Mouse (Mus musculus): ENCODE data around the gene Tnfrsf25. TPM values are rescaled to one million over a fixed set of nuclear protein-coding genes. Genes with fewer than 3 reads are reported as not detected.

The Tnfrsf25 gene
- total and polyA plus RNA-seq, 3 experiments = not detected

- no peak for TF ChIP-seq GATA1 (IDR thresholded peaks at IDR 0.05; ENCODE audit: borderline replicate concordance, low read length)
- no peak for TF ChIP-seq TAL1 (conservative IDR thresholded peaks at IDR 0.05; ENCODE audit: low read depth, low read length)
- TF ChIP-seq CTCF (IDR thresholded peaks at IDR 0.05; ENCODE audit: low read depth, low read length) = no peak
- Histone ChIP-seq H3K4me1 (ENCODE audit: insufficient read depth, low read depth, low read length) (peaks cover 11% of the 10 kb centered on the region), H3K4me3 (ENCODE audit: low read depth, low read length) (no peak within 1 kb of the TSS), H3K9me3 (replicated peaks) (no peaks in the 10 kb centered on the region), H3K36me3 (replicated peaks) (no peaks in the 10 kb centered on the region), H3K27me3 (ENCODE audit: insufficient read depth, low read length) (peaks cover 72% of the 10 kb centered on the region)
- no peak for DNase-seq (ENCODE audit: low spot score)
- ATAC-seq (ENCODE audit: extremely low read depth, insufficient number of reproducible peaks, low FRiP score, poor library complexity, severe bottlenecking) = no peak
These were observed 43.6 kb upstream of the Tnfrsf25 start, which contains the start of gene Plekhg5 for GRCm38 (mm10) chr4:152072121-152072601. Plekhg5 (plus strand) TSS chr4:152072498.

GRCm38 (mm10) chr4:152072655-152073054 lies 43.1 kb upstream of the Tnfrsf25 start:
- Histone ChIP-seq H3K27me3 (ENCODE audit: insufficient read depth, low read length) (peaks cover 77% of the 10 kb centered on the region), H3K4me1 (ENCODE audit: insufficient read depth, low read depth, low read length) (peaks cover 8% of the 10 kb centered on the region; the same call in 1 of the 2 replicates), H3K36me3 (replicated peaks) (no peaks in the 10 kb centered on the region), H3K4me3 (ENCODE audit: low read depth, low read length) (no peak overlapping the region), H3K9me3 (replicated peaks) (no peaks in the 10 kb centered on the region)
- no peak for ATAC-seq (ENCODE audit: extremely low read depth, insufficient number of reproducible peaks, low FRiP score, poor library complexity, severe bottlenecking)
- no peak for DNase-seq (ENCODE audit: low spot score)
- TF ChIP-seq CTCF (IDR thresholded peaks at IDR 0.05; ENCODE audit: low read depth, low read length) (no peak), GATA1 (IDR thresholded peaks at IDR 0.05; ENCODE audit: borderline replicate concordance, low read length) (no peak), POLR2AphosphoS5 (IDR thresholded peaks at IDR 0.05; ENCODE audit: insufficient replicate concordance, low read depth, low read length) (no peak), TAL1 (conservative IDR thresholded peaks at IDR 0.05; ENCODE audit: low read depth, low read length) (no peak), GATA2 (IDR thresholded peaks at IDR 0.05; ENCODE audit: borderline replicate concordance, low read depth, low read length) (no peak)

- Histone ChIP-seq H3K36me3 (replicated peaks) (no peaks in the 10 kb centered on the region), H3K4me3 (ENCODE audit: low read depth, low read length) (no peak overlapping the region), H3K4me1 (ENCODE audit: insufficient read depth, low read depth, low read length) (peaks cover 6% of the 10 kb centered on the region; the same call in 1 of the 2 replicates)
These were observed 42.0 kb upstream of the Tnfrsf25 start for GRCm38 (mm10) chr4:152073715-152074114.

GRCm38 (mm10) chr4:152074548-152074947 lies 41.2 kb upstream of the Tnfrsf25 start:
- TF ChIP-seq GATA2 (IDR thresholded peaks at IDR 0.05; ENCODE audit: borderline replicate concordance, low read depth, low read length) (no peak), CTCF (IDR thresholded peaks at IDR 0.05; ENCODE audit: low read depth, low read length) (no peak)
- H3K9me3 ChIP-seq (replicated peaks) = no peaks in the 10 kb centered on the region
- no peak overlapping the region for H3K4me3 ChIP-seq (ENCODE audit: low read depth, low read length)
- peaks cover 6% of the 10 kb centered on the region; the same call in 1 of the 2 replicates for H3K4me1 ChIP-seq (ENCODE audit: insufficient read depth, low read depth, low read length)
- H3K27me3 ChIP-seq (ENCODE audit: insufficient read depth, low read length) = peaks cover 66% of the 10 kb centered on the region
- H3K36me3 ChIP-seq (replicated peaks) = no peaks in the 10 kb centered on the region
- DNase-seq (ENCODE audit: low spot score) = no peak
- no peak for ATAC-seq (ENCODE audit: extremely low read depth, insufficient number of reproducible peaks, low FRiP score, poor library complexity, severe bottlenecking)

More at GRCm38 (mm10) chr4:152073715-152074114, 42.0 kb upstream of the Tnfrsf25 start:
- Histone ChIP-seq H3K9me3 (replicated peaks) (no peaks in the 10 kb centered on the region), H3K27me3 (ENCODE audit: insufficient read depth, low read length) (peaks cover 69% of the 10 kb centered on the region)
- no peak for ATAC-seq (ENCODE audit: extremely low read depth, insufficient number of reproducible peaks, low FRiP score, poor library complexity, severe bottlenecking)
- DNase-seq (ENCODE audit: low spot score) = no peak
- TF ChIP-seq POLR2AphosphoS5 (IDR thresholded peaks at IDR 0.05; ENCODE audit: insufficient replicate concordance, low read depth, low read length) (no peak), GATA2 (IDR thresholded peaks at IDR 0.05; ENCODE audit: borderline replicate concordance, low read depth, low read length) (no peak), TAL1 (conservative IDR thresholded peaks at IDR 0.05; ENCODE audit: low read depth, low read length) (no peak), CTCF (IDR thresholded peaks at IDR 0.05; ENCODE audit: low read depth, low read length) (no peak), GATA1 (IDR thresholded peaks at IDR 0.05; ENCODE audit: borderline replicate concordance, low read length) (no peak)

GRCm38 (mm10) chr4:152077191-152077590 lies 38.5 kb upstream of the Tnfrsf25 start:
- no peak overlapping the region for H3K4me3 ChIP-seq (ENCODE audit: low read depth, low read length)
- no peak for ATAC-seq (ENCODE audit: extremely low read depth, insufficient number of reproducible peaks, low FRiP score, poor library complexity, severe bottlenecking)
- TF ChIP-seq GATA1 (IDR thresholded peaks at IDR 0.05; ENCODE audit: borderline replicate concordance, low read length) = no peak
- TF ChIP-seq GATA2 (IDR thresholded peaks at IDR 0.05; ENCODE audit: borderline replicate concordance, low read depth, low read length) = no peak
- no peak for TF ChIP-seq POLR2AphosphoS5 (IDR thresholded peaks at IDR 0.05; ENCODE audit: insufficient replicate concordance, low read depth, low read length)
- TF ChIP-seq TAL1 (conservative IDR thresholded peaks at IDR 0.05; ENCODE audit: low read depth, low read length) = no peak
- no peak for TF ChIP-seq CTCF (IDR thresholded peaks at IDR 0.05; ENCODE audit: low read depth, low read length)
- H3K9me3 ChIP-seq (replicated peaks) = no peaks in the 10 kb centered on the region
- no peak for DNase-seq (ENCODE audit: low spot score)
- peaks cover 46% of the 10 kb centered on the region for H3K27me3 ChIP-seq (ENCODE audit: insufficient read depth, low read length)
- H3K4me1 ChIP-seq (ENCODE audit: insufficient read depth, low read depth, low read length) = peaks cover 2% of the 10 kb centered on the region; the same call in 1 of the 2 replicates
- no peaks in the 10 kb centered on the region for H3K36me3 ChIP-seq (replicated peaks)

- peaks cover 2% of the 10 kb centered on the region; the same call in 1 of the 2 replicates for H3K4me1 ChIP-seq (ENCODE audit: insufficient read depth, low read depth, low read length)
- TF ChIP-seq CTCF (IDR thresholded peaks at IDR 0.05; ENCODE audit: low read depth, low read length) = no peak
- no peak for TF ChIP-seq POLR2AphosphoS5 (IDR thresholded peaks at IDR 0.05; ENCODE audit: insufficient replicate concordance, low read depth, low read length)
- TF ChIP-seq GATA1 (IDR thresholded peaks at IDR 0.05; ENCODE audit: borderline replicate concordance, low read length) = no peak
- no peaks in the 10 kb centered on the region for H3K9me3 ChIP-seq (replicated peaks)
- ATAC-seq (ENCODE audit: extremely low read depth, insufficient number of reproducible peaks, low FRiP score, poor library complexity, severe bottlenecking) = no peak
- DNase-seq (ENCODE audit: low spot score) = no peak
- peaks cover 40% of the 10 kb centered on the region for H3K27me3 ChIP-seq (ENCODE audit: insufficient read depth, low read length)
- no peaks in the 10 kb centered on the region for H3K36me3 ChIP-seq (replicated peaks)
- H3K4me3 ChIP-seq (ENCODE audit: low read depth, low read length) = no peak overlapping the region
These were observed 37.6 kb upstream of the Tnfrsf25 start for GRCm38 (mm10) chr4:152078105-152078530.
